Mouse (Mus musculus): ENCODE results near the gene Bmp2.

Bmp2 gene

DNA sequence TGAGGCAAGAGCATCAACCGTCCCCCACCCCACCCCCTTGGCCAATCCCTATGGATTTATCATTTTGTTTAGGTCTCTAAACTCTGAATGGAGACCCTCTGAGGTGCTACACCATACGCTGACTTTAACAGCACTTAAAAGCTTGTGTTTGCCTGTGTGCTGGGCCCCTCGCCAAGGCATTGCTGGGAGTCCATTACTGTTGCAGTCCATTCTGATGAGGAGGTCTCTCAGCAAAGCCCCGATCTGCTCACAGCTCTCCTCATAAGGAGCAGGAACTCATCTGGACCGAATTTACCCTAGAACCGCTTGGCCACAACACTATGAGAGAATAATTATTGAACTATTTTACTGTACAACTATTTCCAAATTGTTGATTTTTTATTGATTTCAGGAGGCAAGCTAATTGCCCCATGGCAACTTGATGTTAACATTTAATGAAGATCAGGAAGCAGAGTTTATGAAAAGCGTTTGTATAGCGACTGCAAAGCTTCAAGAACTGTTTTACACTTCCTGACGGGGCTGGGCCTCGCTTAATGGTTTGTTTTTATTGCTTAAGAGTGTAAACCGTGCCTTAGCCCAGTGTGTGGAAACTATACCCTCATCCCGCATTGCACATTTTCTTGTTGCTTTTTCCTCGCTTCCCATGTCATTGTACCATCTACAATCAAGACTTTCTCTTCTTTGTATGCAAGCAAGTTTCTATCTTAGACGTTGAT is 14.2 kb downstream of the Bmp2 start:
- no peak for DNase-seq (ENCODE audit: low spot score in 2 of 2)

DNA sequence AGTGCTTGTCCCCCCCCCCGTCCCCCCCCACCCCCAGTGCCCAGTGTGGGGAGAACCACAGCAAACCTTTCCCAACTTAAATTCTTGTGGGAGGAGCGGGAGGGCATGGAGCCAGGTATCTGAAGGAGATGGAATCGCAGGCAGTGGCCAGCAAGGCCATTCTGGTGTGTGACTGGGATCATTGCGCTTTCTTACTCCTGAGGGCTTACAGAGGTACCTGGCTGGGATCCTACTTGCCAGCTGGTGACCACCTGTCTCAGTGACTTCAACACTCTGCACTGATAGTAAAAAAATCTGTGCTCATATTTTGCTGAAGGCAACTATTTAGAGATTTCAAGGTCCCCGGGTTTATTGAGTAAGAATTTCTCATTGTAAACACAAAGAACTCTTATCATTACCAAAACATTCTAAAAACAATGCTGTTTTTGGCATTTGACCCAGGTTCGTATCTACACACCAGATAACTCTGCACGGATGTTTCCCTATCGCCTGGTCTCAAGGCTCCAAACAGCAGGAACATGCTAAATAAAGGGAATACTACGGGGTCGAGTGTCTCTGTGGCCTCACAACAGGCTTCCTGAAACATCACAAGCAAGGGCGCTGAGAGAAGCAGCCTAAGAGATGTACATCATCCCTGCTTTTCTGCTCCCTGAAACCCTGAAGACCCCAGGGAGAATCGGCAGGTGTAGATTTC is 39.8 kb downstream of the Bmp2 start:
- DNase-seq (ENCODE audit: low spot score in 2 of 2), result no peak
